Mouse (Mus musculus) frontal cortex, adult 2 months (tissue): ENCODE data around the gene Efhc1. TPM values are rescaled to one million over a fixed set of nuclear protein-coding genes. Genes with fewer than 3 reads are reported as not detected.

Experiments
- DNase-seq, 2 experiments: peaks; one replicate each; pipeline ENCODE4 v3.0.0; 2022; ENCODE audit warnings: low spot score in 1 of 2; ENCODE audit errors: extremely low spot score in 1 of 2
- polyA plus RNA-seq: library from polyadenylated mRNA; depleted of rRNA; stranded (reverse); fragments of >200 nt; gene quantifications from 2 replicates; pipeline ENCODE4 v1.2.3, GENCODE M21; 2012

The Efhc1 gene
- polyA plus RNA-seq, 1 experiment: 1.7 TPM

- no peak for DNase-seq
Measured at GRCm38 (mm10) chr1:21002246-21003142, 51.1 kb downstream of the Efhc1 start.

GRCm38 (mm10) chr1:21004596-21004995 lies 53.2 kb downstream of the Efhc1 start:
- no peak for DNase-seq

GRCm38 (mm10) chr1:21006775-21007174 lies 55.3 kb downstream of the Efhc1 start:
- DNase-seq: no peak

GRCm38 (mm10) chr1:21007941-21008701 lies 56.7 kb downstream of the Efhc1 start:
- no peak for DNase-seq

GRCm38 (mm10) chr1:21008891-21009290 lies 57.5 kb downstream of the Efhc1 start:
- no peak for DNase-seq

GRCm38 (mm10) chr1:21010282-21010800 lies 58.9 kb downstream of the Efhc1 start:
- DNase-seq: no peak

- DNase-seq: peak in 1 of 2 experiments; percentile 36
Measured at GRCm38 (mm10) chr1:21014463-21014862, 63.0 kb downstream of the Efhc1 start.

- no peak for DNase-seq
Measured at GRCm38 (mm10) chr1:21023101-21023500, 71.7 kb downstream of the Efhc1 start.

- DNase-seq: no peak
Measured at GRCm38 (mm10) chr1:21025203-21025602, 73.8 kb downstream of the Efhc1 start.

- no peak for DNase-seq
Measured at GRCm38 (mm10) chr1:21026534-21026933, 75.1 kb downstream of the Efhc1 start.

GRCm38 (mm10) chr1:21029000-21029399 lies 77.6 kb downstream of the Efhc1 start:
- DNase-seq: no peak

- DNase-seq: no peak
Measured at GRCm38 (mm10) chr1:21031650-21032049, 80.2 kb downstream of the Efhc1 start.

- DNase-seq: no peak
Measured at GRCm38 (mm10) chr1:21033065-21033791, 81.8 kb downstream of the Efhc1 start.

- no peak for DNase-seq
Measured at GRCm38 (mm10) chr1:21033792-21034119, 82.3 kb downstream of the Efhc1 start.

GRCm38 (mm10) chr1:21035878-21036277 lies 84.5 kb downstream of the Efhc1 start:
- DNase-seq: no peak

- DNase-seq: no peak
Measured at GRCm38 (mm10) chr1:21037881-21038601, 86.6 kb downstream of the Efhc1 start.

- DNase-seq: no peak
Measured at GRCm38 (mm10) chr1:21039564-21039963, 88.1 kb downstream of the Efhc1 start.

- DNase-seq: no peak
Measured at GRCm38 (mm10) chr1:21040173-21040572, 88.7 kb downstream of the Efhc1 start.
